Mouse (Mus musculus) bone marrow macrophage, adult 2 months (primary cell): ENCODE measurements around the gene Olfr550. TPM values are rescaled to one million over a fixed set of nuclear protein-coding genes. Genes with fewer than 3 reads are reported as not detected.

Experiments
- H3K27ac ChIP-seq: 2 replicates; pipeline ENCODE4 v1.5.1; 2012; ENCODE audit warnings: low read depth, low read length; ENCODE audit not compliant: insufficient read depth
- H3K4me1 ChIP-seq: 2 replicates; pipeline ENCODE4 v1.6.1; 2012; ENCODE audit warnings: low read length; ENCODE audit not compliant: control insufficient read depth, insufficient read depth
- H3K4me3 ChIP-seq: 2 replicates; pipeline ENCODE4 v1.5.1; 2012; ENCODE audit warnings: mild to moderate bottlenecking, low read length, moderate library complexity; ENCODE audit not compliant: insufficient read depth
- CTCF ChIP-seq: IDR thresholded peaks from 2 replicates; pipeline ENCODE4 v1.5.1; 2012; ENCODE audit warnings: low read depth, mild to moderate bottlenecking, low read length, moderate library complexity
- POLR2A ChIP-seq: IDR thresholded peaks from 2 replicates; pipeline ENCODE4 v1.6.1; 2012; ENCODE audit warnings: mild to moderate bottlenecking, low read depth, low read length, borderline replicate concordance
- polyA plus RNA-seq: library from polyadenylated mRNA; stranded (reverse); fragments of >200 nt; gene quantifications from 2 replicates; pipeline ENCODE4 v1.2.4, GENCODE M21; 2012; ENCODE audit not compliant: missing spikeins, insufficient read depth, insufficient read length

Olfr550 gene
- not detected in 2 replicates for polyA plus RNA-seq

DNA sequence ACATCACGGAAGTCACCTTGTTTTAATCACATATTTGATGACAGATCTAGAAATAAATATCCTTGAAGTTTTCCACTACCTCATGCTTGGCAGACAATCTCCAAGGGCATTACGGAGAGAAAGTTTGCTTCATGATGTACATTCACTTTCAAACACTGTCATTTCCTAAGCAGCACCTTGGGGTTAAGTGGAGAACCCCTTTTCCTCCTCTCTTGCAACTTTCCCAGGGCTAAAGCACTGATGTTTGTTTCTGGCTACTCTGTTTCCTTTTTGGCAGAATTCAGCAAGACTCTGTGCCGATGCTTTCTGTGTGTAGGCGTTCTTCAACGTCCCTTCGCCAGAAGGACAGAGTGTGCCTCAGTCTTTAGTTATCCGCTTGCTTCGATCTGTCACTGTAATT is at the start of gene Olfr550:
Olfr550 (plus strand) TSS at position 301 of the 400 bp plus-strand sequence.
- no peak within 1 kb of the TSS for H3K27ac ChIP-seq
- H3K4me3 ChIP-seq, result no peak within 1 kb of the TSS
- TF ChIP-seq CTCF (no peak), POLR2A (no peak)
- peaks cover 22% of the 10 kb centered on the region for H3K4me1 ChIP-seq

DNA sequence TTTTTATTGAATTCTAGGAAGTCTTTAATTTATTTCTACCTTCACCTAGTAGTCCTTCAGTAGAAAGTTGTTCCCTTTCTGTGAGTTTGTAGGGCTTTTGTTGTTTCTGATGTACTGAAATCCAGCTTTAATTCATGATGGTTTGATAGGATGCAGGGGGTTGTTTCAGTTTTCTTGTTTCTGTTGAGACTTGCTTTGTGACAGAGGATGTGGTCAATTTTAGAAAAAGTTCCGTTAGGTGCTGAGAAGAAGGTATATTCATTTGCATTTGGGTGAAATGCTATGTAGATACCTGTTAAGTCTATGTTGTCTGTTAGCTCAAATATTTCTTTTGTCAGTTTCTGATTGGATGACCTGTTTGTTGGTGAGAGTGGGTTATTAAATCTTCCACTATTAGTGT is 42.2 kb upstream of the Olfr550 start:
- Histone ChIP-seq H3K27ac (no peak overlapping the region), H3K4me3 (no peak overlapping the region), H3K4me1 (no peaks in the 10 kb centered on the region)
- TF ChIP-seq POLR2A, result no peak
- TF ChIP-seq CTCF, result no peak

DNA sequence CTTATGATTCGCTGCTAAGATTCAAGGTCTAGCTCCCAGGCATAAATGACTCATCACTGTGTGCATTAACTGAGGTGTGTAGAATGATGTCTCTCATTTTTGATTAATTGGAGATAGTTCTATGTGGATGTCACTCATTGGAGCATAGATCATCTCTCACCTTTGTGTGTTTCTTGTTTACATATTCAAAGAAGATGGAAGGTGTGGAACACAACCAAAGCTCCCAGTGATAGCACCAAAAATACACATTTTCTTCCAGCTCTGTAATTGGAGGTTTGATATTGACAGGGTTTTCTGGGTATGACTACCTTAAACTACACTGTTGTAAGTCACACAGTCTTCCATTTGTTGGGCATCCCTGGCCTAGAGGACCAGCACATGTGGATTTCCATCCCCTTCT is 36.8 kb upstream of the Olfr550 start, which contains the start of gene Olfr547:
Olfr547 (plus strand) TSS at position 301 of the 400 bp plus-strand sequence.
- Histone ChIP-seq H3K4me1 (no peaks in the 10 kb centered on the region), H3K27ac (no peak within 1 kb of the TSS), H3K4me3 (no peak within 1 kb of the TSS)
- TF ChIP-seq POLR2A, result no peak
- no peak for TF ChIP-seq CTCF

DNA sequence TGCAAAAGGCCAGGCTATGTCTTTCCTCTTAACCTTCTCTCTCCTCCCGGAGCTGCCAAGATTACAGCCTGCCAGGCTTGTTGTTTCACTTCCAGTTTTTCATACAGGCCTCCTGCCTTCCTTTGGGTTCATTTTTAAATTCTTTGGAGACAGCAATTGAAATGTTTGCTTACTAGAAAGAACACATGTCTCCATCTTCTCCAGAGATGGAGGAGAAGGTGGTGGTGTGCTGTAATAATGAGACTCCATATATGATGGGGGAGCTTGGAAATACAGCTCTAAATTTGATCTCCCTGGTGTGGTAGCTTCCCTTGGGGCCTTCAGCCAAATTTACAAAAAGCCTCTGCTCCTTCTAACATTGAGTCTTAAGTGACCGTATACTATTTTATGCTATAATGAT is 30.6 kb upstream of the Olfr550 start, which contains the start of gene Olfr548-ps1:
Olfr548-ps1 (plus strand) TSS at position 301 of the 400 bp plus-strand sequence.
- no peak within 1 kb of the TSS for H3K27ac ChIP-seq
- no peak within 1 kb of the TSS for H3K4me3 ChIP-seq
- peaks cover 4% of the 10 kb centered on the region; the same call in 1 of the 2 replicates for H3K4me1 ChIP-seq
- TF ChIP-seq CTCF (no peak), POLR2A (no peak)

DNA sequence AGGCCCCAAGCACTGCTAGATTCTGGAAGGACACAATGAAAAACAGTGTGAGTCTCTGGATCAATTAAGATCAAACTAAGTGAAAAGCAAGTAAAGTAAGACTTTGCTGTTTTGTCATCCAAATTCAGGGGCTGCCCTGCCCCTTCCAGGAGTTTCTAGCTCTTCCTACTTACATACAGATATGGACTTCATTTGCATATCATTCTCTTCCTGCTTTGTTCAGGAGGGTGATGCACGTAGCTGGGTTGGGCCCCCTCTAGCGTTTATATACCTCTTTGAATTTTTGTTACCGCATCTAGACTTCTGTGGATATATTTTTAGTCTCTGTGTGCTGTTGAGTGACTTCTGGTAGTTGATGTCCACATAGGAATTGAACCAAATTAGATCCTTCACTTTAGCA is 30.0 kb upstream of the Olfr550 start:
- H3K4me3 ChIP-seq, result no peak overlapping the region
- TF ChIP-seq POLR2A, result no peak
- no peak for TF ChIP-seq CTCF
- H3K4me1 ChIP-seq, result peaks cover 4% of the 10 kb centered on the region; the same call in 1 of the 2 replicates
- H3K27ac ChIP-seq, result no peak overlapping the region

DNA sequence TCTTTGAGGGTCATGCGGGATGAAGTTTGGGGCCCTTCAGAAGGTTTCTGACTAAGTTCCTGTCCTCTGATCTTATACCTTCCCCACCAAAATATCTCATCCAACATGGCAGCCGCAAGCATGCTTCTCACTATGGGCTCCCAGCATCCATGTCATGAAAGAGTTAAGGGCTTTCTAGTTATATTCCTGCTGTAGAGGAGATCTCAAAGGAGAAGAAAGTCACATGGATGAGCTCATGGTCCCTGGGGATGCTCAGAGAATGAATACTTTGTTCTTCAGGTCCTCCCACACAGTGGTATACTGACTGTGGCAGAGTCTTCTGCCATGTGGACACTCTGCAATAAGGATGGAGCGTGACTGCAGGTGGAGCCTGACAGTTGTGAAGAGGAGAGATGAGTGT is 21.7 kb upstream of the Olfr550 start, which contains the start of gene Olfr549:
Olfr549 (plus strand) TSS at position 301 of the 400 bp plus-strand sequence.
- TF ChIP-seq CTCF, result no peak
- TF ChIP-seq POLR2A, result no peak
- Histone ChIP-seq H3K4me3 (no peak within 1 kb of the TSS), H3K27ac (no peak within 1 kb of the TSS), H3K4me1 (peaks cover 2% of the 10 kb centered on the region; the same call in 1 of the 2 replicates)

DNA sequence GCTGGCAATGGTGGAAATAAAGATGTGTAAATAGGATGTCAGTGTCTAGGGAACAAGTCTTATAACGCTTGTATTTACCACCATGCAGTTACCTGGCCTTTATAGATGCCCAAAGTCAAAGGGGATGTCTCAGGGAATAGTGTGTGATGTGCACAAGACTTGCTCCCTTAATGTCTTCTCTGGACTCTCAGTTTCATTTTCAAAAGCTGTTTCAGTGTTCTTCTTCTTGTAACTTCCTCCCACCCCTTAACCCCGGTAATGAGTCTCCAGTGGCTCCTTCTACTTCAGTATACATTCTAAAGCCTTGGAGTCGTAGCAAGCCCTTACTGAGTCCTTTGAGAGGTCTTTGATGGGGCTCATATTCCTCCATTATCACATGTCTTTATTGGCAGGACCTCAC is 18.0 kb upstream of the Olfr550 start:
- peaks cover 2% of the 10 kb centered on the region; the same call in 1 of the 2 replicates for H3K4me1 ChIP-seq
- no peak for TF ChIP-seq CTCF
- TF ChIP-seq POLR2A, result no peak
- H3K27ac ChIP-seq, result no peak overlapping the region
- no peak overlapping the region for H3K4me3 ChIP-seq

DNA sequence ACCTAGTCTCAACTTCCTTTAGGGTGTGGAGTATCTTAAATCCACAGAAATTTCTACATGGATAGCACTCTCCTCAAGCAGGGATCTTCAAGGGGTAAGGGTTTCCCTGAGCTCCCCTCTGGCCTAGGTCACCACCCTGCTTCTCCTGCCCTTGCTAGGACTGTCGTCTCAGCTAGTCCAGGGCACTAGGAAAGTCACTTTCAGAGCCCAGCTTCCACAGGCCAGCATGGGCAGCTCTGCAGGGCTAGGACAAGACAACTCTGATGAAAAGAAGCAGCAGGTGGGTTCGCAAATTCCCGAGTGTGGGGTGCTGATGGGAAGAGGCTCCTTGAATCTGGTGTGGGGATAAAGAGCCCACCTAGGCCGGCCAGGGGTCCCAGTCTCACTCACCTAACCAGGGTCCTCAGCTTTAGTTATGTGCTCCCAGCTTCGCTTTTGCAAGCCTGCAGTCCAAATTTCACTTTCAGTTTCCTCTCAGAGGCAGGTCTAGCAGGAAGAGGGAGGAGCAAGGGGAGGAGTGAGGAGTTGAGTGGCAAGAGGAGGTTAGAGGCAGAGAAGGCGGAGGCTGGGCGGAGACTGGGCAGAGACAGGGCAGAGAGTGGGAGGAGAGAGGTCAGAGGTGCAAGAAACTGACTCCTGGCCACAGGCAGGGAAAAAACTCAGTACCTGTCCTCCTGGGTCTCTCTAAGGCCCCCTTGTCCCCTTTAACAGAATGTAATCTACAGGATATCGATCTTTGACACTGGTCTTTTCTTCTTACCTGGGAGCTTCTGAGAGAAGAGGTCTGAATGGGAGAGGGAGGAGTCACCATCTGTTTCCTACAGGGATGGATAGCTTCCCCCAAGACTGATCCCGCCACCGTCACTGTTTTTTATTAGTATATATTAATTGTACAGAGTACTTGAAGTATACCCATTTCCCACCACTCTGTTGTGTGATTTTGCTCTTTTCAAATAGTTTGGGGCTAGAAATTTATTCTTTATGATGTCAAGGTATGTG is 5.9 kb upstream of the Olfr550 start, which contains the start of gene Trim21:
Trim21 (minus strand) TSS at position 488 of the 999 bp plus-strand sequence.
- H3K4me3 ChIP-seq, result peak within 1 kb of the TSS; percentile 79
- TF ChIP-seq POLR2A (no peak), CTCF (no peak)
- peak within 1 kb of the TSS; percentile 19; the same call in 1 of the 2 replicates for H3K27ac ChIP-seq
- peaks cover 31% of the 10 kb centered on the region for H3K4me1 ChIP-seq

DNA sequence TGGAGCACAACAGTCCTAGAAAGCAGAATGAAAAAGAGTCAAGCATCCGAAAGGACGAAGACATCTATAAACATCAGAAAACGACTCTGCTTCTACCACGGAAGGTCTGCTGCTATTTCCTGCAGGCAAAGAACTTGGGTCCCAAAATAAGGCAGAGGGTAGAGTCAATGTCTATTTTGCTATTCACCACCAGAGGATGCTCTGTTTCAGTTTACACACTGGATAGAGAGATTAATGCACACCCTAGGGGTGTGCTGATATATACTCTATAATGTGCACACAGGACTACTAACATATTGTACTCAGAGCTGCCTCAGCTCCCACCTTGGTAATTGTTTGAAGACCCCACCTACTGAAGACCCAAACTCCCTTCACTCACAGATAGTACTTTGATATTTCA is 5.0 kb upstream of the Olfr550 start:
- no peak overlapping the region for H3K27ac ChIP-seq
- H3K4me1 ChIP-seq, result peaks cover 31% of the 10 kb centered on the region
- TF ChIP-seq CTCF, result no peak
- TF ChIP-seq POLR2A, result no peak
- no peak overlapping the region for H3K4me3 ChIP-seq

DNA sequence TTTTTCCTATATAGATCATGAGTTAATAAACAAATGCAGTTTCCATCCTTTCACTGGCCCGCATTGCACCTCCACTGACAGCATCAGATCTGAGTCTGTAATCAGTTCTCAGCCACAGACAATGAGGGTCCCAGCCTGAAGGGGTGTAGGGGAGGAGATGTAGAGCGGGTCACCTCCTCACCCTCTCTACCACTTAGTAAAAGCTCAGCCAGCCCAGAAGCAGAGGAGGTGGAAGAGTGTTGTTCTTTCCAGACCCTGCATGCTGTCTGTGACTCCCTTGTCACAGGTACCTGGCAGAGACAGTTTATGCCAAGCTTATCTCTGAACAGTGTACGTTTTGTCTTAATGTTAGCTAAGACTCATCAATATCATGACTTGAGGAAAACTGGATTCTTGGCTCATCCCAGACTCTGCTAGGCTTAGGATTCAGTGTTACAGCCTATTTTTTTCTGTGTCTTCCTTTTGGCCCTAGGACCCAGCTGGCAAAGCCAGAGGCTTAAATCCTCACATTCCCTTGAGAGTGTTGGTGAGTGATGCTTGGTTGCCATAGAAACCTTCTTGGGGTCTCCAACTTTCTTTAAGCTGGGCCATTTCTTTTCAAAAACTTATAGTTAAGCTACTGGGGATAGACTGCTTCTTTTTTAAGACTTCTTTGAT is 2.1 kb downstream of the Olfr550 start:
- H3K4me3 ChIP-seq, result no peak overlapping the region
- TF ChIP-seq POLR2A, result no peak
- TF ChIP-seq CTCF, result no peak
- H3K4me1 ChIP-seq, result peaks cover 15% of the 10 kb centered on the region
- H3K27ac ChIP-seq, result no peak overlapping the region
